Mouse (Mus musculus): ENCODE data around the gene Pdcd10. TPM values are rescaled to one million over a fixed set of nuclear protein-coding genes. Genes with fewer than 3 reads are reported as not detected.

The Pdcd10 gene
- total RNA-seq, 1 experiment from 2014 or later: 117 TPM

- ATAC-seq (replicated peaks; ENCODE audit: low read depth, poor library complexity, severe bottlenecking): no peak
Measured at GRCm38 (mm10) chr3:75475106-75475505, 81.5 kb downstream of the Pdcd10 start.

GRCm38 (mm10) chr3:75474657-75475056 is 82.0 kb downstream of the Pdcd10 start:
- no peak for ATAC-seq (replicated peaks; ENCODE audit: low read depth, poor library complexity, severe bottlenecking)

- no peak for ATAC-seq (replicated peaks; ENCODE audit: low read depth, poor library complexity, severe bottlenecking)
Measured at GRCm38 (mm10) chr3:75468154-75468553, 88.5 kb downstream of the Pdcd10 start.

Other genes starting within 250 kb of the Pdcd10 start
- gene Wdr49, start 74.7 kb downstream of the Pdcd10 start, total RNA-seq (2017): not detected in 2 replicates
- gene Serpini1, start 691 bp upstream of the Pdcd10 start, total RNA-seq (2017): 3.2 and 4.1 TPM in 2 replicates
- gene Gm29133, start 191.3 kb upstream of the Pdcd10 start, total RNA-seq (2017): not detected in 2 replicates